Mouse (Mus musculus) intestine, embryonic 14.5 days (tissue): ENCODE measurements around the gene Ppp4r1. TPM values are rescaled to one million over a fixed set of nuclear protein-coding genes. Genes with fewer than 3 reads are reported as not detected.

Experiments used
- ATAC-seq: fragments of 200-750 bp; cut with Nextera tagmentation; replicated peaks from 2 replicates; pipeline ENCODE4 v1.8.0; 2017; ENCODE audit warnings: low read depth, moderate number of reproducible peaks, moderate TSS enrichment, moderate library complexity; ENCODE audit not compliant: low FRiP score, low TSS enrichment
- DNase-seq: peaks from one replicate; pipeline ENCODE4 v3.0.0-alpha.2; 2018; ENCODE audit warnings: low spot score
- H3K27ac ChIP-seq: fragments of 300-500 bp; sonication (generic); 2 replicates; pipeline ENCODE4 v1.5.1; 2014; ENCODE audit warnings: low read depth, mild to moderate bottlenecking, control low read depth
- H3K27me3 ChIP-seq: fragments of 300-500 bp; sonication (generic); replicated peaks from 2 replicates; pipeline ENCODE4 v1.6.1; 2014; ENCODE audit warnings: low read length, control low read depth; ENCODE audit not compliant: control insufficient read depth, insufficient read depth
- H3K36me3 ChIP-seq: fragments of 300-500 bp; sonication (generic); 2 replicates; pipeline ENCODE4 v1.6.1; 2014; ENCODE audit warnings: low read length, control low read depth; ENCODE audit not compliant: control insufficient read depth, insufficient read depth
- H3K4me1 ChIP-seq: fragments of 300-500 bp; sonication (generic); replicated peaks from 2 replicates; pipeline ENCODE4 v1.6.1; 2014; ENCODE audit warnings: low read length, control low read depth, mixed read lengths; ENCODE audit not compliant: control insufficient read depth, insufficient read depth
- H3K4me2 ChIP-seq: fragments of 300-500 bp; sonication (generic); 2 replicates; pipeline ENCODE4 v1.6.1; 2014; ENCODE audit warnings: low read length
- H3K4me3 ChIP-seq: fragments of 300-500 bp; sonication (generic); 2 replicates; pipeline ENCODE4 v1.5.1; 2014; ENCODE audit warnings: low read depth, low read length, control low read depth, mixed read lengths
- H3K9ac ChIP-seq: fragments of 300-500 bp; sonication (generic); 2 replicates; pipeline ENCODE4 v1.6.1; 2014; ENCODE audit warnings: mild to moderate bottlenecking, low read length
- H3K9me3 ChIP-seq: fragments of 300-500 bp; sonication (generic); 2 replicates; pipeline ENCODE4 v1.6.1; 2016; ENCODE audit warnings: low read length, control low read depth; ENCODE audit not compliant: control insufficient read depth
- whole genome bisulfite sequencing: fragments of 180-500 bp; shearing (Covaris S2); extraction: QIAGEN DNeasy Blood & Tissue Kit; methylation state at CpG from one replicate; pipeline ENCODE4 v1.1.7; 2014; 5-methylcytosine and 5-hydroxymethylcytosine counted together
- polyA plus RNA-seq: library from polyadenylated mRNA; unstranded; fragments of >200 nt; fragmentation: Nextera tagmentation; extraction: Ambion mirVana; gene quantifications from 2 replicates; pipeline ENCODE4 v1.2.1, GENCODE M21; 2014

Ppp4r1 gene
- polyA plus RNA-seq, 1 experiment from 2014 or later, result 48.0 TPM

DNA sequence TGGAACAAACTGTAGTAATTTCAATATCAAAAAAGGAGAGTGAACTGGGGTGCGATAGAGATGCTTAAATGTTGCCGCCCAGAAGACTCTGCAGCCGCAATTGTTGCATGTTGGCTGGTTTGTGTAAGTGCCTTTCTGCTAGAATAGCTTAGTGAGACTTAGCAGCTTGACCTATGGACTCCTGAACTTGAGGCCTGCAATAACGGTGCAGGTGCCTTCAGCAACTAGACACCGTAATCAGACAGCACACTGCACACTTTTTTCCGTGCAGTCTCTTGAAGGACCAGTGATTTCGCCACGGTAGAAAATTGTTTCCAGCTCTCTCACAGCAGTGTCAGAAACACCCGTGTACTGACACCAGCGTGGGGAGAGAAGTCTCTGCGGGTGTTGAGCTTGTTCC, 46.6 kb downstream of the Ppp4r1 start:
- peaks cover 89% of the 10 kb centered on the region for H3K36me3 ChIP-seq
- no peak overlapping the region for H3K27ac ChIP-seq
- no peak overlapping the region for H3K4me2 ChIP-seq
- DNase-seq (no peak), ATAC-seq (no peak)
- H3K4me1 ChIP-seq, result no peaks in the 10 kb centered on the region
- H3K9ac ChIP-seq, result no peak overlapping the region
- no peak overlapping the region for H3K4me3 ChIP-seq
- H3K27me3 ChIP-seq, result no peaks in the 10 kb centered on the region
- H3K9me3 ChIP-seq, result no peaks in the 10 kb centered on the region
- WGBS, result 90% methylated on average over 11 of the region's 11 CpGs

DNA sequence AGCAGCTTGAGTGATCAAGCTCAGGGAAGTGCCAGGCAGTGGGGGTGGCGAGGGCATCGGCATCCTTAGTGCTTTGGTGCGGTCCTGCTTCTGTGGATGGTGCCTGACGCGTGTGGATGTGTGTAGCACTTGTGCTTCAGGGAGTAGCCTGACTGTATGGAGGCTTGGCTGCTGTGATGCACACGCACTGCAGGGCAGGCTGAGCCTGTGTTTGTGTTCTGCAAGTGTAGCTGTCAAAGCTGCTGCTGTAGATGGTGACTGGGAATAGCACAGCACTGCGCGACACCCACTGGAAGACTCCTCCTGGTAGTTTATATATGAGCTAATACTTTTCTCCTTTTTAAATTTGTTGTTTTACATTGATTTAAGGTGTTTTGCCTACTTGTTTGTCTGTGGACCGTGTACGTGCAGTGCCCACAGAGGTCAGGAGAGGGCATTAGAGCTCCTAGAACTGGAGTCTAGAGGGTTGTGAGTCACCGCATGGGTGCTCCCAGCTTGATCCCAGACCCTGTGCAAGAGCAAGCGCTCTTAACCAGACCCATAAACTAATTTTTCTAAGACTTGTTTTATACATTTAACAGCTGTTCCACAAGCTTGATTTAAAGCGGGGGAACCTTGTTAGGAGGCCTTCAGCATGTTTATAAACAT, 48.0 kb downstream of the Ppp4r1 start:
- Histone ChIP-seq H3K27me3 (no peaks in the 10 kb centered on the region), H3K36me3 (peaks cover 89% of the 10 kb centered on the region), H3K9me3 (no peaks in the 10 kb centered on the region), H3K4me1 (no peaks in the 10 kb centered on the region), H3K4me3 (no peak overlapping the region), H3K27ac (no peak overlapping the region), H3K4me2 (no peak overlapping the region), H3K9ac (no peak overlapping the region)
- DNase-seq (no peak), ATAC-seq (no peak)
- 86% methylated on average over 13 of the region's 13 CpGs for WGBS

DNA sequence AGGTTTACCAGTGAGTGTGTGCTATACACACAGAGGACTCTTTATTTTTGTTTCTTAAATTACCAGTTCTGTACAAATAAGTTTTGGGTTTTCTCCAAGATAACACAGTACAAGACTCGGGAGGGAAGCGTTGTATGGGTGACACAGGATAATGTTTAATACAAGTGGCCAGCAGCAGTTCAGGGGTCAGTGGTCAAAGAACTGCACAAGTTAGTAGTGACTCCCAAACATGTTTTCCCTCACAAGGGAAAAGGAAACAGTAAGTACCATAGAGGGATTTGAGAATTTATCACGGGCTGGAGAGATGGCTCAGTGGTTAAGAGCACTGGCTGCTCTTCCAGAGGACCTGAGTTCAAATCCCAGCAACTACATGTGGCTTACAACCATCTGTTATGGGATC, 51.5 kb downstream of the Ppp4r1 start:
- Histone ChIP-seq H3K4me3 (no peak overlapping the region), H3K27ac (no peak overlapping the region), H3K4me2 (no peak overlapping the region), H3K27me3 (no peaks in the 10 kb centered on the region), H3K9ac (no peak overlapping the region), H3K4me1 (no peaks in the 10 kb centered on the region), H3K9me3 (no peaks in the 10 kb centered on the region), H3K36me3 (peaks cover 96% of the 10 kb centered on the region)
- WGBS, result 89% methylated on average over 3 of the region's 3 CpGs
- ATAC-seq (no peak), DNase-seq (no peak)

DNA sequence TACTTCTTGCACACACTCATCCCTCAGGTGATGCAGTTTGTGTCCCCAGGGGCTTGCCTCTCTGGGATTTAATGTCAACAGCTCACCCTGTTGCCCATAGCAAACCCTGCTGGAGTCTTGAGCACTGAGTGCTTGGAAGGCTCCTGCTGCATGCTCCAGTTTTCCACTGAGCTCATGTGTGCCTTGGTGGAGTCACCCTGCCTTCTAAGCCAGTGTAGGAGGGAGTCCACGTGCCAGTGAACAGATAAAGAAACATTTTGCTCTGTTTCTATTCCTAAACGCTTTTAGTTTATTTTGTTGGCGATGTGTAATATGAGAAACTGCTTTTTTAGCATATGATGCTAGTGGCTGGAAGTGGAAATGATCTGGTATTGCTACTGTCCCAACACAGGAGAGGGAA, 54.4 kb downstream of the Ppp4r1 start:
- H3K4me3 ChIP-seq, result no peak overlapping the region
- H3K9me3 ChIP-seq, result no peaks in the 10 kb centered on the region
- no peak overlapping the region for H3K9ac ChIP-seq
- peaks cover 96% of the 10 kb centered on the region for H3K36me3 ChIP-seq
- H3K4me1 ChIP-seq, result no peaks in the 10 kb centered on the region
- ATAC-seq, result no peak
- WGBS, result 90% methylated on average over 3 of the region's 3 CpGs
- H3K27me3 ChIP-seq, result no peaks in the 10 kb centered on the region
- no peak overlapping the region for H3K27ac ChIP-seq
- no peak for DNase-seq
- no peak overlapping the region for H3K4me2 ChIP-seq

DNA sequence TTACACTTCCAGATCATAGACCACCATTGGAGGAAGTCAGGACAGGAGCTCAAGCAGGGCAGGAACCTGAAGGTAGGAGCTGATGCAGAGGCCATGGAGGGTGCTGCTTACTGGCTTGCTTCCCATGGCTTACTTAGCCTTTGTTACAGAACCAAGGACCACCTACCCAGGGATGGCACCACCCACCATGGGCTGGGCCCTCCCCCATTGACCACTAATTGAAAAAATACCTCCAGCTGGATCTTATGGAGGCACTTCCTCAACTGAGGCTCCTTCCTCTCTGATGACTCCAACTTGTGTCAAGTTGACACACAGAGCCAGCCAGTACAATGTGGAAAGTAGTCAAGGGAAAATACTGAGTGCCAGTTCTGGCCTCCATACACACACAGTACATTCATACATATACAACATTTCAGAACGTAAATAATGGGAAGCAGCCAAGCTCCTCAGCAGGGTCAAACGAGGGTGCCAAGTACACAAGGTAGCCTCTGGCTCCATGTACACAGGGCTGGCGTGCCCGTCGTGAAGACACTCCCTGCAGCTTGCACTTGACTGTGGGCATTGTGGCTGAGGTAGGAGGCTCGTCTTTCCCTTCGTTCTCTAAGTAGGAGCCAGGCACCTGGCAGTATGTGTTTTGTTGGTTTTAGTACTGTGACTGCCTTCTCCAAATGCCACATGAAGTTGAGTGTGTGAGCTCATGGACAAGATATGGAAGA, 57.3 kb downstream of the Ppp4r1 start:
- ATAC-seq (no peak), DNase-seq (no peak)
- WGBS, result 81% methylated on average over 7 of the region's 7 CpGs
- H3K27me3 ChIP-seq, result no peaks in the 10 kb centered on the region
- peaks cover 88% of the 10 kb centered on the region for H3K36me3 ChIP-seq
- H3K27ac ChIP-seq, result no peak overlapping the region
- H3K4me3 ChIP-seq, result no peak overlapping the region
- no peak overlapping the region for H3K9ac ChIP-seq
- no peak overlapping the region for H3K4me2 ChIP-seq
- no peaks in the 10 kb centered on the region for H3K9me3 ChIP-seq
- H3K4me1 ChIP-seq, result no peaks in the 10 kb centered on the region

DNA sequence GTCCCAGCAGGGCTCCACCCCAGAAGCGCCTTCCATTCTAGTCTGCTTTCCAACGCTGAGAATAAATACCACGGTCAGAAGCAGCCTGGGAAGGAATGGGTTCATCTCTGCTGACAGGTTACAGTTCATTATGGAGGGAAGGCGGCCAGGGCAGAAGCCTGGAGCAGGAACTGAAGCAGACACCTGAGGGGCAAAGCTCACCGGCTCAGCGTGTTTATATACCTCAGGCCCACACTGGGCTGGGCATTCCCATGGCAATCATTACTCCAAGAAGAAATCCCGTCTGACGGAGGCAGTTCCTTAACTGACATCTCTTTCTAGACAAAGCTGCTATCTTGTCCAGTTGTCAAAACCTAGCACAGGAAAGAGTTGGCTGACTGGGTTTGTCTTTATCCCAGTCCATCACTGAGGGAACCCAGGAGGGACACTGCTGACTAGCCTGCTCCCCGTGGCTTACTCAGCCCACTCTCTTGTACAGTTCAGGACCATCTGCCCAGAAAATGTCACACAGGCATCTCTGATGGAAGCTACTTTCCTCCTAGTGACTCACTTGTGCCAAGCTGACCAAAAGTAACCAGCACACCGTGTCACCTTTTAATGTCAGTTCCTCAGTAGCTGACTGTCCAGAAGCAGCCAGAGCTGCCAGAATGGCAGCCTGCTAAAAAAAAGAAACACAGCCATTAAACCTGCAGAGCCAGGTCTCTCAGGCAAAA, 60.5 kb downstream of the Ppp4r1 start:
- Histone ChIP-seq H3K9me3 (no peaks in the 10 kb centered on the region), H3K27ac (no peak overlapping the region), H3K4me3 (no peak overlapping the region), H3K9ac (no peak overlapping the region), H3K36me3 (peaks cover 58% of the 10 kb centered on the region), H3K27me3 (no peaks in the 10 kb centered on the region), H3K4me2 (no peak overlapping the region), H3K4me1 (no peaks in the 10 kb centered on the region)
- 86% methylated on average over 10 of the region's 10 CpGs for WGBS
- no peak for DNase-seq
- ATAC-seq, result no peak

DNA sequence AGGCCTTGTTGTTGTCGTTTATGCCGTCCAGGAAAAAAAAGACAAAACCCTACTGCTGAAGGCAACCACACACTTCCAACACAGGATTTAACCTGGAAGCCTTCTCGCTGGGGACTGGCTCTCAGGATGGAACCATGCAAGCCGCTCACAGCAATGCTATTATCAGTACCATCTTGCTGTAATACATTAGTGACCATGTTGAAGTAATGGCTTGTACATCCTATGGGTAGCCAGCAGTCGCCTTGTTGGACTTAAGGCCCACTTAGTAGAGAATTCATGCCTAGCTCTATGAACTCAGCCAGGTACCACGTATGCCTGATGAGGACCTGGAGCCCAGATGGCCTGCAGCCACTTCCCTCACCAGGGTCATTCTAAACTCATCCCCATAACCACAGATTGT, 63.0 kb downstream of the Ppp4r1 start:
- no peak overlapping the region for H3K4me3 ChIP-seq
- H3K27me3 ChIP-seq, result no peaks in the 10 kb centered on the region
- DNase-seq (no peak), ATAC-seq (no peak)
- no peak overlapping the region for H3K4me2 ChIP-seq
- H3K4me1 ChIP-seq, result no peaks in the 10 kb centered on the region
- H3K9me3 ChIP-seq, result no peaks in the 10 kb centered on the region
- WGBS, result 88% methylated on average over 6 of the region's 6 CpGs
- H3K36me3 ChIP-seq, result peaks cover 52% of the 10 kb centered on the region
- H3K9ac ChIP-seq, result no peak overlapping the region
- H3K27ac ChIP-seq, result no peak overlapping the region

DNA sequence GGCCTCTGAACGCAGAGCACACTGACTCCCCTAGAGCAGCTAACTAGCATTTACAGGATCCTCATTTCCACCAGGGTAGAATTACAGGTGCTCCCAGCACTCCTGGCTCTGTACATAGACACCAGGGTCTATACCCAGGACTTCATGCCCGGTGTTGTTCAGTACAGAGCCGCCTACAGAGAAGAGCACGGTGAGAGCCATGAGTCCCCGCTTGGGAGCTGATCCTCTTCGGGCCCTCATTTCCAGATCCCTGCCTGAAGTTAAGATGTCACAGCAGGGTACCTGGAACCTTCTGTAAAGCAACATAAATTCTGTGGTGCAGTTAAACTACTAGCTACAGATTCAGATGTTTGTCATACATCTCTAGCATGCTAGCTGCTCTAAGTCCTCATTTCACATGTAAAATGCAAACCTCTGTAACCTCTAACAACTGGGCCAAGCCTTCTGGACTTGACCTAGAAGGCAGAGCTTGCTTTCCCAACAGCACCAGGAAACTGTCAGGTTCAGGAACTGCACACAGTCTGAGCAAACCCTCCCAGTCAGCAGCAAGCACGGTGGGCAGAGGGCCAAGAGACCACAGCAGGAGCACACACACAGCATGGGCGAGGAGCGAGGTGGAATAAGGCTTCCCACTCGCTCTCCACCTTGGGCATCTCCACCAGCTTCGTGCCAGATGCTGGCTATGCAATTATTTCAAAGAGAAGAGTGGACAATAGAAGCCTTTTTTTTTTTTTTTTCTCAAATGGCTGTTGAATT, 65.5 kb downstream of the Ppp4r1 start:
- Histone ChIP-seq H3K4me1 (no peaks in the 10 kb centered on the region), H3K4me2 (no peak overlapping the region), H3K4me3 (no peak overlapping the region), H3K27ac (no peak overlapping the region), H3K9ac (no peak overlapping the region), H3K27me3 (no peaks in the 10 kb centered on the region), H3K36me3 (peaks cover 49% of the 10 kb centered on the region), H3K9me3 (no peaks in the 10 kb centered on the region)
- WGBS, result 79% methylated on average over 11 of the region's 11 CpGs
- no peak for DNase-seq
- no peak for ATAC-seq
